Mouse (Mus musculus): ENCODE measurements at regions not wholly inside any gene's neighbourhood (a gene's known extent, or its start where the extent isn't known, plus 50 kb on each side); places are given as distances from the start of the nearest gene placed in this dataset.

DNA sequence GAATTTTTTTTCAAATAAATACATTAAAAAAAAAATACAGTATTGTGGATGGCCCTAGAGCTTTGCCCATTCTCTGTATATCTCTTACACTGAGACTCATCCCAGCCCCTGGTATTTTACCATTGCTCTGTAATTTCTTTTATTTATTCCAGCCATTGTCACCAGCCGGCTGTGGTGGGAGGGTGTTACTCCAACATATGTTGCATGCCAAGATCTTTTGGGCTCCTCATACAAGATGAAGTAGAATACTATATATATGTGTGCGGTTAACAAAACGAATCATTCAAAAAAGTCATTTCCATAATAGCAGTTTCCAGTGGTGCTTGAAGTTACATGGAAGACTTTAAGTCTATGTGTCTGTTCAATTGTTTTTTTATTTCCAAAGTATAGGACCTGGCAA is 268.0 kb upstream of the Npvf start:
- DNase-seq (ENCODE audit: low spot score in 2 of 2), result no peak

DNA sequence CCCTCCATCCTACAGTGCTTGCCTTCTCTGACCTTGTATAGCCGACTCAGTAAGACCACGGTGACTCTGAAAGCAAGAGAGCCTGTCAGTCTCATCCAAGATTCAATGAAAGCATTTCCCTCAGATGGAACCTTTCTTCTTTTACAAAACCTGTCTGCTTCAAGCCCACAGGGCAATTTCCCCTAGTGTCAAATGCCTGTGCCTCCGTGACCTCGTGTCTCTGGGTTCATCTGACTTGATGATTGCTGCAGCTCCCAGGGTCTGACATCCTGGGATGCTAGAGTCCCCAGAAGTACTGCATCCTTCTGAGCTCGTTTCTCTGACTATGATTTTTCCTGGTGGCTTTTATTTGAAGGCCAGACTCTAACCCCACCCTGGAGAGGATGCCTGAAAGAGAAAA is 270.3 kb upstream of the Npvf start:
- DNase-seq (ENCODE audit: low spot score in 2 of 2), result no peak

DNA sequence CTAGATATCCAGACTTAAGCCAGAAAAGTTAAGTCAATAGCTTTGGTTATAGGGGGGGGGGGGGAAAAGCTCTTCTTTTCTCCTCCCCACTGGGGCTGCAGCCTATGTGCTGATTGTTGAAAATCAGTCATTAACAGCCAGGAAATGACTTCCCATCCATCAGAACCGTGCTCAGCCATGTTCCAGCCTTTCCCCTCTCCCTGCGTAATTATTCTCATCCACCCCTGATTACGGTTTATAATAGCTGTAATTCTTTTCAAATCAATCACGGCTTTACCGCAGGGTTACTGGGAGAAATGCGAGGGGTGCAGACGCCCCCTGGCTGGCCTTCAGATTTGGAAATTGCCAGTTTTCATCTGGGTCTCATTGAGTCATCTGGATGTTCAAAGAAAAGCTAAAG is 270.8 kb upstream of the Npvf start:
- no peak for DNase-seq (ENCODE audit: low spot score in 2 of 2)

DNA sequence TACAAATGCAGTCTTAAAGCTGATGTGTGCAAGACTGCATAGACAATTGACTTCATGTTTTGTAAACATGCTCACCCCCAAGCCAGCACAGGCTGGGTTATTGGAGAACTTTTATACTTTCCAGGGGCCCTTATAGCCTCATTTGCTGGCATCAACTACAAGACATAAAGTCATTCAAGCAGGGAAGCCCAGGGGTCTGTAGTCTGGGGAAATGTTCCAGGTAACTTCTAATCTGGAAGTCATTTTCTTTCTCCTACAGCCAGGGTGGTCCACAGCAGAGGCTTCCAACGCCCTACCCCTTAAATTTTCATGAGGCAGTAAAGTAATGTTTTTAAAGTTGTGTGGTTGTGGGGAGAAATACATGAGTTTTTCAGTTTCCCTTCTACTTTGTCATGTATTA is 272.1 kb upstream of the Npvf start:
- DNase-seq (ENCODE audit: low spot score in 2 of 2), result no peak

DNA sequence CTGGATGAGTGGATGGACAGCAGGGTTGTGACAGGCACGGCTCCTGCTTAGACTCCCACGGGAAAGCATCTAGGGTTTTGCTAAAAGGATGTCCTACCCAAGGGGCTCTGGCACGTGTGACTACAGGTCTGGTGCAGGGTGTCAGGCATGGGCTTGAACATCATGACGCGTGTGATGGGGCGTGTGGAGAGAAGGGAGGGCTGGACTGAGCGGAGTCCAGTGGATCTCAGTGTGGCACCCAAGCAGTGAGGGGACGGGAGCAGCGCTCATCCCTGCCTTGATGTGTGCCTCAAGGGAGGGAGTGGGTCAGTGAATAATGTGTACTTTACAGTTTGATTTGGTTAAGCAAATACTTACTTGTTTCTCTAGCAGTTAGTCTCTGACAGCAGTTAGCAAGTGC is 275.3 kb upstream of the Npvf start:
- DNase-seq (ENCODE audit: low spot score in 2 of 2), result no peak

DNA sequence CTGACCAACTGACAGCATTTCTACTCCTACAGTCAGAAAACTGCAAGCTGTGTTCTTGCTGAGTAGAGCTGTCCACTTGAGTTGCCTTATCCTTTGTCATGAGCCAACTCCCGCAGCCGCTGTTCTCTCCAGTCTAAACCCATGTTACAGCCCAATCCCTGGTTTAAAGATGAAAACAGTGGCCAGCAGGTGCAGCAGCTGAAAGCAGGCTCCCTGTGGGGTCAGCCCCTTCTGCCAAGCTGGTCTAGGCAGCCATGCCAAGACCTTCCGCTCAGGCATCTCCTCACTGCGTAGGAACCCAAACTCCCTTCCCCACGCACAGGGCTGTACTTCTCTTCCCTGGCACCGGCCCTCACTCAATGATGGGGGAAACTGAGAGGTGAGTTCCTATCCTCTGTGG is 279.3 kb upstream of the Npvf start:
- DNase-seq (ENCODE audit: low spot score in 2 of 2), result no peak

DNA sequence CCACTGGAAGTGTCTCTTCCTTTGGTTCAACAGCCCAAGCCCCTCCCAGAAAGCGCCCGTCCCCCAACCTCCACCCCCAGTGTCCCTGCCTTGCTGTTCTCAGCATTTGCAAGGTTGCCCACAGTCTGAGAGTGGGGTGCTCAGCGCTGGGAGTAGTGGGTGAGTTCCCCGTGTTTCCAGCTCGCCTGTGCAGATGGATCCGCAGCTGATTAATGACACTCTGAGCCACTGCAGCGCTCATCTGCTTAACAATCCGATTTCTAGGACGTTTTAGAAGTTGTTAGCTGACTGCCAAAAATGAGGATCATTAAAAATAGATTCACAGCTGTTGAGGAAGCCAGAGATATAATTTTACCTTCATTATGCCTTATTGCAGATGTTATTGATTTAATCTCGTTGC is 280.0 kb upstream of the Npvf start:
- DNase-seq (ENCODE audit: low spot score in 2 of 2), result no peak

DNA sequence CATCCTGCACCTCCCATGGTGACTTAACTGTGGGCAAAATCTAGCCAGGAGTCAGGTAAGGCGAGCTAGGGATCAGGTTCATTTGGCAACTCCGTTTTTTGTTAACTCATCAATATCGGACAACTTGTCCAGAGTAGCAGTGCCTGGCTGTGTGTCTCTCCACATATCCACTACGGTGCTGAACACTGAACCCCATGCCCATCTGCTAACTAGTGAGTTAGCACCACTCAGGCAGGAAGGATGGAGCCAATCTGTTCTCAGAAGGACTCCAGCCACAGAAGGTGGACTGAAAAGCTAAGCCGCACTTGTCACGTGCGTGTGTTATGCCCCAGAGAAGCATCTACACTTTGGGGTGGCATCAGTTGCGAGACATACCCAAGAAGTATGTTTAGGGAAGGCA is 282.1 kb upstream of the Npvf start:
- no peak for DNase-seq (ENCODE audit: low spot score in 2 of 2)

DNA sequence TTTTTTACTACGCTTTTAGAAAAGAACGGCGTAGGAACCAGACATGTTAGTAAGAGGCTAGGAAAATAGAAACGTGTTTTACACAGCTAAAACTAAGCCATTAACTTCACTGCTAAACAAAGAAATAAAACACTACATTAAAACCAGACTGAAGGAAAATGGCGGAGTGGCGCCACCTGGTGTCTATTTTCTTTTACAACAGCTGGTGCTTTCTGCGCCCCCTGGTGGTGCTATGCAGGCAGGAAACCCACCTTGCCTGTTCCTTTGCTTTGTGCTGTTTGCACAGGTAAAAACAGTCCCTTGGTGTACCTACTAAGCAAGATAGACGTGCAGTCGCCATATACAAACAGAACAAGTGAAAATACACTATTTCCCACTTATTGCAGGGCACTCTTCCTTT is 282.9 kb upstream of the Npvf start:
- DNase-seq (ENCODE audit: low spot score in 2 of 2), result peak in 1 of 2 experiments; percentile 60

DNA sequence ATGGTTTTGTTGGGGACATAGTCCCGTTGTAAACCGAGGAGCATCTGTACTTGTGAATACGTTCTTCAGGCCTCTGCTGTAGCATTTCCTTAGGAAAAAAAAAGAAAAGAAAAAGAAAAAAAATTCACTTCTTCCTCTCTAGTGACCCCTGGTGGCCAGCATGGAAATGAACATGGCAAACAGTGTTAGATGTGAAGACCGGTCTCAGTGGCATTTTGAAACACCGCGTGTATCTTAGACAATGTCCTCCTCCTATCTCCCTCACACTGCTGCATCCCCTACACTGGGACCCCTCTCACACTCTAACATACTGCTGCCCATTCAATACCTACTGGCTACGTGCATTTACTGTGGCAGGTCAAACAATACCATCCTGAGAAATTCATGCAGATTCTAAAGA is 284.6 kb upstream of the Npvf start:
- no peak for DNase-seq (ENCODE audit: low spot score in 2 of 2)

DNA sequence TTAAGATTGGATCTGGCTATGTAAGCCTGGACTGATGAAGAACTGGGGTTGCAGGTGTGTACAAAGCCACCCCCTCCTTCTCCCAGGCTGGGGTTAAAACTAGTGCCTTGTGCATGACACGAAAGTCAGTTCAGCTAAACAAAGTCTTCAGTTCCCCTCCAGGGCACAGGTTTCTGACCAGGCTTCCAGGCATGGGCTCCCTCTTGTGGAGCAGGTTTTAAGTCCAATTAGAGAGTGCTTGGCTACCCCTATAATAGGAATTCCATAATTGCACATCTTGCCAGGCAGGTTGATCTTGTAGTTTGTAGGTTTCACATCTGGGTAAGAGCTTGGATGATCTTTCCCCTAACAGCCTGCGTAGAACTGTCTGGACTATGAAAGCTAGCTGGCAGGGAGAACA is 285.2 kb upstream of the Npvf start:
- DNase-seq (ENCODE audit: low spot score in 2 of 2), result no peak

DNA sequence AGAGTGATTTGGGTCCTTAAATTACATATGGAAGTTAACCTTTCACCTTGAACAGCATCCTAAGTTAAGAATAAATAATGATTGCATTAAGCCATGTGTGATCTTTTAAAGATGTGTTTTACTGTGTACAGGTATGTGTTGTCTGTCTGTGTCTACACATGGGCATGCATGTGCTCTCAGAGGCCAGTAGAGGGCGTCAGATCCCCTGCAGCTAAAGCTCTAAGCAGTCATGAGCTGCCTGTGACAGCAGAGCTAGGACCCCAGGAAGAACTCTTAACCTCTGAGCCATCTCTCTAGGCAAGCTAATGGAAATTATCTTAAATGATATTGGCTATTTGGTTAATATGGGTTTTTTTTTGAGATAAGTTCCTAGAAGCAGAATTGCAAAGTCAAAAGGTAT is 285.9 kb upstream of the Npvf start:
- no peak for DNase-seq (ENCODE audit: low spot score in 2 of 2)

DNA sequence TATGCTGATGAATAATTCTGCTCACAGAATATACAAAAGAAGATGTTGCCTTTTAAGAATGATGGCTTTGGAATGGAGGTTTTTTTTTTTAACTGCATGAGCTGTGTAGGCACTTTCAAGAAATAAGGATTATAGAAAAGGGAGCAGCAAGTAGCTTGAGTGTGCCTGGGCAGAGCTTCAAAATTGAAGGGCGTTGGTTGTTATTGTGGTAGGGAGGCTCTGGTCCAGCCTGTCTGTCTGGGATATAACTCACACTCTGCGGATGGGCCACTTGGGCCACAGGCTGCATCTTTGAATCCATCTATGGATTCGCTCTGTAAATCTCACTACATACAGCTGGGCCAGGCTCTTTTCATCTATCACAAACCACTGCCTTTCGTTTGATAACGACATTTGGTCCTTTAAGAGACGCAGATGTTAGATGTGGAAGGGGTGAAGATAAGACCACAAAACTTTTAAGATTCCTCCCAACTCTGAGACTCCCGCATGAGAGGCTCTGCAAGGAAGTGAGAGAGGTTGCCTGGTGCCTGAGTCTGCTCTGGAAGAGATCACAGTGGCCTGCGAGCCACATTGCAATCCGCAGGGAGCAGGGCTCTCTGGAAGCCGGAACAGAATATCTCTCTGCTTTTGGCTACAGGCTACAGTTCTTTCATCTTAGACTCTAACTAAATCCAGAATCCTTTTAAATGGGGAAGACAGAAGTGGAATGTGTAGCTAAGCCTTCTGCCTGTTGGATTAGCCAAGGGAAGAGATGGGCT is 286.6 kb upstream of the Npvf start:
- peak; percentile 39 to 47 for DNase-seq (ENCODE audit: low spot score in 2 of 2)

DNA sequence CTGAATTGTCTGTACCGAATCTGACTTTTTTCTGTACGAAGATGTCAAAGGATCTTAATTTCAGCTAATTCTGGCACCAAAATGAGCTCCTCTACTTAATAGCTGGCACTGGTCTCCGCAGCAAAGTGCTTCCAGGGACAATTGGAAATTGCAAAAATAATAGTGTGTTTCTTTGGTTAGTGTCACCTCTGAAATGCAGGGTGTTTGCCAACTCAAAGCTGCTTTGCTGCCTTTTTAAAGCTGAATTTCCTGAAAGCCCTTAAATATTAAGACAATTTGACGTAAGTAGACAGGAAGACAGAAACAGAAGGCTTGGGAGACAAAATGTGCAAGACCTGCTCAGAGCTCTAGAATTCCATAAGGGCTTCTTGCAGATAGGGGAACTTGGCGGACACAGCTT is 288.5 kb upstream of the Npvf start:
- no peak for DNase-seq (ENCODE audit: low spot score in 2 of 2)

DNA sequence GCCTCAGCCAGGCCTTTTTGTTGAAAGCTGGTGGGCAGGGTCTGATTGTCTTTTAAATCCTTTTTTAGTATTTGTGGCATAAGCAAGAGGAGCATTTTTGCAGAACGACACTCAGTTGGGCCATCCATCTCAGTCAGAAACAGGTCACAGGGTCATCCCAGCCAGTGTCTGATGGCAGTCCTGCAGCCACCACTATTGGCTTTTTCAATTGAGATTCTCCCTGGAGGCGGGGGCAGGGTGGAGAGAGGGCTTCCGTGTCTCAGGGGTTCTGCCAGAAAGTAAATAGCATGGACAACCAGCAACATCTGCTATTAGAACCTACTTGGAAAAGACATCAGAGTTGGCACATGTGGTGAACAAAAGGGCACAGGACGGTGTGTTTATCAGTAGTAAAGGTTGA is 293.8 kb upstream of the Npvf start:
- no peak for DNase-seq (ENCODE audit: low spot score in 2 of 2)

DNA sequence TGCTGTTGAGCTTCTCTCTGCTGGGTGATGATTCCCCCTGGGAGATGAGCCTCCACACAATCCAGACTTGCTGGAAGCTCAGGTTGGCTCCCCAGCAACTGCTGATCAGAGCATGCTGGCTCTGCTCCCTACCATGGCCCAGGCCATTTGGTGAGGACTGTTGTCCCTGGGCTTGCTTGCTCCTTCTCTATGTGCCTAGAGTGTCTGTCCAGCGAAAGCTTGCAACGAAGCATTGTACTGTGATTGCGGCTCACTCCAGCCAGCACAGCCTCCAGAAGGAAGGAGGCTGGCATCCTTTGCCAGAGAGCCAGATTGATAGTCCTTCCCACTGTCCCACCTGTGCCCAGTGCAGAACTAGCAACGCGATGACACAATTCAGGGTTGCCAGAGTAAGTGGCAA is 295.1 kb upstream of the Npvf start:
- DNase-seq (ENCODE audit: low spot score in 2 of 2), result no peak

DNA sequence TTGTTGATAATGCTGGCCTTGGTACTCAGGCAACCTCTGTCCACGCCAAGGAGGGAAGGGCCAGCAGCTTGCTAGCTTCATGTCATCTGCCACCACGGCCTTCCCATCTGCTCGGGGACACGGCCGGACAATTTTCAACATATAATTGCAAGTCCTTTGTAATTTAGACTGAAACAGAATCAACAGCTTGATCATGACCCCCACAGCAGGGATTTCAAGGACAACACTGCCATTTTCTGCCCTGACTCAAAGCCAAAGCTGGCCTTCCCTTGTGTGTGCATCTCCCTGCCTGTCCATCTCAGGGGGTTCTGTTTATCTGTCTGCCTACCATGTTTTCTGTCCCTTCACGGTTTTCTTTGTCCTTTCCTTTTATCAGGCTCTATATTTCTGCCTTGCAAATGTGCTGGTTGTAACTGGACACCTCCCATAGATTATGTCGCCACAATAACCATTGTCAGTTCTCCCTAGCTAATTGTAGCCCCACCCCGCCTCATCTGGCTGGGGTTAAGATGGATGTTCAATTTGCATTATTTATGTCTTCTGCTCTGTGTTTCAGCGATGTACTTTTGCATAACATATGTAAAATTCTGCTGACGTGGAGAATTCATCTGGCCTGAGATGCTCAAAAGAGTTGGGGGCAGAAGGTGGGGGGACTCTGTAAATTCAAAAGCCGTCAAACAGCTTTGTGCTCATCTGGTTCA is 295.8 kb upstream of the Npvf start:
- no peak for DNase-seq (ENCODE audit: low spot score in 2 of 2)

DNA sequence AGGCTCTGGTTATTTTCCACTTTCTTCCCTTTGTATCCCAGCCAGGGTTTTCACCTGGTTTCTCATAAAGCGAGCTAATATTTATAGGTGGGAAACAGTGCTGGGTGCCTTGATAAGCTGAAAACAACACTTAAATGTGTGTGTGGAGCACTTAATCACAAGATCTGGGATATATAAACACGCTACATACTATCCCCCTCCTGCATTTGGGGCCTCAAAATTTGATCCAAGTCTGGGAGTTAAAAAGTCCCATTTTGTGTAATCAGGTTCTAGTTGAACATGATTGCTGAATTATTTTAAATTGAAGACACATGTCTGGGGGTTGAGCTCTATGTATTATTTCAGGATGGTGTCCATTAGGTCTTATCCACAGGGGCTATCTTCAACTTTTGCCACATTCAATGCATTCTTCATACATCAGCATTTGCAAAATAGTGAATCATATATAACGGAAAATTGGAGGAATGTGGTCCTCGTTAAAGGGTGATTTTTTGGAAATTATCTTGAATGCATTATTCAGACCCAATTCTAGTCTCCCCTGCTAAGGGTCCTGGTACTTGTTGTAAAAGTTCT is 303.2 kb upstream of the Npvf start:
- no peak for DNase-seq (ENCODE audit: low spot score in 2 of 2)

DNA sequence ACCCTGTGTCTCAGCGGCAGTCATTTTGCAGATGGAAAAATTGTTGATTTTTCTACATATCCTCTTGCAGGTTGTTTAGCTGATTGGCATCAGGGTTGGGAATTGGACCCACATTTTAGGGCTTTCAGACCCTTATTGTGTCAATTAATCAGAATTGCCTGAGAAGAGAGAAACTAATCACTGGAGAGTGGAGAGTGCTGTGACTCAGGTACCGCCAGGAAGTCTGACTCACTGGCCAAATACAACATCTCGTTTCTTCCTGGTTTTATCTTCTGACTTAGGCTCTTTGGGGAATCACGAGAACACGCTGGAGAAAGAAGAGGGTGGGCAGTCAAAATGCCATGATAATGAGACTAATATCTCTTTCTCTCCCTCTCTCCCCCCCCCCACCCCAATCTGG is 306.1 kb upstream of the Npvf start:
- DNase-seq (ENCODE audit: low spot score in 2 of 2), result no peak

DNA sequence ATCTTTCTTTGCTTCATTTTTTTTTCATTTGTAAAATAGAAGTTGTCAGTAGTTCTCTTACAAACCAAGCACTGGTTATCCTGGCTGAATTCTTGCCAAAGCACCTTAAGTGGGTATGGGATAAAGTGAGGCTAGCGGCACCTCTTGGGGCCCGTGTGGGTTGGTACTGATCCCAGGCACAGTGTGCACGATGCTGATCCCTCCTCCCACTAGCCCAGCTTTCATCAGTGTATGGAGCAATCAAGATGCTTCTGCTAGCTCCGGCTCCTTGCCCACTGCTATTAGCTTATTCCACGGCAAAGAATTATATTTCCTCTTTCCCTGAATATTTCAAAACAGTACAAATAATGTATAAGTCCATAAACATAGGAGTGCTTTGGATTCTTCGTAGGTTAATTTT is 307.4 kb upstream of the Npvf start:
- DNase-seq (ENCODE audit: low spot score in 2 of 2), result no peak

DNA sequence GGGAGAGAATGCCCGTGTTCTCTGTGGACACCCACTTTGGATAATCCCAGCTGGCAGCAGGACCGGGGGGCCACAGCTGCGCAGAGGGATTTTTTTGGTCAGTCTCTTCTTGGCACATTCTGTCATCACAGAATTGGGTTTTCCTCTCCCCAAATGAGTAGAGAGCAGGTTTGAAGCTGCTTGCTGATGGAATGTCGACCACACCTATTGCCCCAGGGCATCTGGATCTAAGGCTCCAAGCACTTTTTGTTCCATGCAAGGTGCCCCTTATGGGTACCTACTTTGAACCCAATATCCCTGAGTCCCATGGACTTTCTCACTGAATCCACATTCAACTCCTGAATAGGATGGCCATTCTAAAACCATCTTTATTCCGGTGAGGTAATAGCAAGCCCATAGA is 314.3 kb upstream of the Npvf start:
- DNase-seq (ENCODE audit: low spot score in 2 of 2), result no peak

DNA sequence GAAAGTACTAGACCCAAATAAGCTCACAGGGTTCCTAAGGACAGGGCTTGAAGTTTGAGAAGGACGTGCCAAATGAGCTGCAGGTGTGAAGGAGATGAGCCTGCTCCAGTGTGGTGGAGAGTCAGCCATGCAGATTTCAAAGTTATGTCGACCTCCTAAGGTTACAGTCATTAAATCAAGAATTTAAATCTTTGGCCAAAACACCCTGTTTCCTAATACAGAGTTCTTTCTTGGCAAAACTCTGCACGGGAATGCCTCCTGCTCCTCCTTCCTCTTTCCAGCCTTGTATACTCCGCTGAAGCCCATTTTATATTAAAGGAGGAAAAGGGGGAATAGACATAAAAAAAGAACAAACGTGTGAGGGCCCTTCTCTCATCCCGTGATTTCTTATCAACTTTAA is 315.1 kb upstream of the Npvf start:
- DNase-seq (ENCODE audit: low spot score in 2 of 2), result no peak

DNA sequence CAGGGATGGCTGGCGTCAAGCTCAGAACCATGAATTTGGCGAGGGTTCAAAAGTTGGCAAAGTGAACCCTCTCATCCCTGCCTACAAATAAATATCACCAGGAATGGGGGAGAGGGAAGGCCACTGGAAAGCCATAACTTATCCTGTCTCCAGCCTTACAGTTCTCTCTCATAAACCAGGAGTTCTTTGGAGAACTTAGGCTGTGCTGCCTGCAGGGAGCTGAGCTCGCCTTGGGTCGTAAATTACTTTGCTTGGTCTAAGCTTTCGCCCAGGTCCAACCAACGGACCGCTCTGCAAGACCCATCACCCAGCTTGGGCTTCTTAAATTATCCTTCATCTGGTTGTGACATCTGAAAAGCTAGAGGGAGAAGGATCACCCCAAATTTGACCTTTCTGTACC is 315.8 kb upstream of the Npvf start:
- DNase-seq (ENCODE audit: low spot score in 2 of 2), result no peak
